Mouse (Mus musculus) intestine, embryonic 16.5 days (tissue): ENCODE data around the gene Rnf181. TPM values are rescaled to one million over a fixed set of nuclear protein-coding genes. Genes with fewer than 3 reads are reported as not detected.

ENCODE experiments used
- ATAC-seq: fragments of 200-750 bp; cut with Nextera tagmentation; 2 replicates; pipeline ENCODE4 v1.8.0; 2017; ENCODE audit warnings: moderate TSS enrichment, moderate library complexity
- H3K27ac ChIP-seq: fragments of 300-500 bp; sonication (generic); 2 replicates; pipeline ENCODE4 v1.5.1; 2014; ENCODE audit warnings: mild to moderate bottlenecking, low read length
- H3K27me3 ChIP-seq: fragments of 300-500 bp; sonication (generic); replicated peaks from 2 replicates; pipeline ENCODE4 v1.6.1; 2014; ENCODE audit warnings: low read length, control low read depth, mixed read lengths; ENCODE audit not compliant: control insufficient read depth, insufficient read depth
- H3K36me3 ChIP-seq: fragments of 300-500 bp; sonication (generic); 2 replicates; pipeline ENCODE4 v1.6.1; 2014; ENCODE audit warnings: low read length, control low read depth; ENCODE audit not compliant: control insufficient read depth, insufficient read depth
- H3K4me1 ChIP-seq: fragments of 300-500 bp; sonication (generic); 2 replicates; pipeline ENCODE4 v1.6.1; 2014; ENCODE audit warnings: low read length, control low read depth, mixed read lengths; ENCODE audit not compliant: control insufficient read depth, insufficient read depth
- H3K4me2 ChIP-seq: fragments of 300-500 bp; sonication (generic); 2 replicates; pipeline ENCODE4 v1.6.1; 2014; ENCODE audit warnings: low read depth, low read length, control low read depth
- H3K4me3 ChIP-seq: fragments of 300-500 bp; sonication (generic); 2 replicates; pipeline ENCODE4 v1.5.1; 2014; ENCODE audit warnings: mild to moderate bottlenecking, low read length
- H3K9ac ChIP-seq: fragments of 300-500 bp; sonication (generic); 2 replicates; pipeline ENCODE4 v1.6.1; 2014; ENCODE audit warnings: low read depth, low read length
- H3K9me3 ChIP-seq: fragments of 300-500 bp; sonication (generic); 2 replicates; pipeline ENCODE4 v1.6.1; 2016; ENCODE audit warnings: low read length, control low read depth; ENCODE audit not compliant: control insufficient read depth
- WGBS: fragments of 180-500 bp; shearing (Covaris S2); extraction: QIAGEN DNeasy Blood & Tissue Kit; methylation state at CpG from one replicate; pipeline ENCODE4 v1.1.7; 2014; 5-methylcytosine and 5-hydroxymethylcytosine counted together
- polyA plus RNA-seq: library from polyadenylated mRNA; unstranded; fragments of >200 nt; fragmentation: Nextera tagmentation; extraction: Ambion mirVana; gene quantifications from 2 replicates; pipeline ENCODE4 v1.2.1, GENCODE M21; 2015

The Rnf181 gene
- polyA plus RNA-seq, 1 experiment from 2014 or later = 159 TPM

DNA sequence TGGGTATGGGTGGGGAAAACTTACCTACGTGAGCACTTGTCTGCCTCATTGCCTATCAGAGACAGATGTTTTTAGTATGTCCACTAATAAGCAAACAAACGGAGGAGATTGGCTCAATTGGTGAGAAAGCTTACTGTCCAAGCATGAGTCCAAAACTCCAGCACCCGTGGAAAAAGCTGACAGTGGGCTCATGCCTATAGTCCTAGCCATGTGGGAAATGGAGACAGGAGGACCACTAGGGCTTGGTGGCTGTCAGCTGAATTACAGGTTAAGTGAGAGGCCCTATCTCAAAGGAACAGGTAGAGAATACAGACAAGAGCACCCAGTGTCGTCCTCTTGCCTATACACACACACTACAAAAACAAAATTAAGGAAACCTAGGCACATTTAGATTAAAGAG lies 20.5 kb downstream of the Rnf181 start:
- no peak overlapping the region for H3K27ac ChIP-seq
- ATAC-seq = no peak
- H3K4me1 ChIP-seq = peaks cover 22% of the 10 kb centered on the region
- no peaks in the 10 kb centered on the region for H3K9me3 ChIP-seq
- 88% methylated on average over 4 of the region's 4 CpGs for WGBS
- H3K9ac ChIP-seq = no peak overlapping the region
- no peak overlapping the region for H3K4me2 ChIP-seq
- H3K27me3 ChIP-seq = no peaks in the 10 kb centered on the region
- H3K36me3 ChIP-seq = peaks cover 8% of the 10 kb centered on the region; the same call in 1 of the 2 replicates
- H3K4me3 ChIP-seq = no peak overlapping the region

DNA sequence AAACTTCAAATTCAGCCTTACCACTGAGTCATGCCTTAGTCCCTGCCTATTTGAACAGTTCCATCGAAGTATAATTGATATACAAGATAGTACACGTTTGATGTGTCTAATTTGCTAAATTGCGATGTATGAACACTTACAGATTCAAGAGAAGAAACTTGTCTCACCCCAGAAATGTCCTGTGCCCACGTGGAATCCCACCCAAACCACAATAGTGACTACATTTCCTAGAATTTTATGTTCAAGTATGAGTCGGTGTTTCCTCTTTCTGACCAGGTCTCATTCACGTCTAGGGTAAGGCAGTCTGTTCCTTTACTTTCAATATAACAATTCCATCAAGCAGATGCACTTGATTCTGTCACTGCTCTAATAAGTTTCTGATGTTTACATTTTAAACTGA lies 21.1 kb downstream of the Rnf181 start:
- ATAC-seq = no peak
- peak overlapping the region; percentile 93; the same call in 1 of the 2 replicates for H3K4me3 ChIP-seq
- WGBS = 49% methylated on average over 6 of the region's 6 CpGs

DNA sequence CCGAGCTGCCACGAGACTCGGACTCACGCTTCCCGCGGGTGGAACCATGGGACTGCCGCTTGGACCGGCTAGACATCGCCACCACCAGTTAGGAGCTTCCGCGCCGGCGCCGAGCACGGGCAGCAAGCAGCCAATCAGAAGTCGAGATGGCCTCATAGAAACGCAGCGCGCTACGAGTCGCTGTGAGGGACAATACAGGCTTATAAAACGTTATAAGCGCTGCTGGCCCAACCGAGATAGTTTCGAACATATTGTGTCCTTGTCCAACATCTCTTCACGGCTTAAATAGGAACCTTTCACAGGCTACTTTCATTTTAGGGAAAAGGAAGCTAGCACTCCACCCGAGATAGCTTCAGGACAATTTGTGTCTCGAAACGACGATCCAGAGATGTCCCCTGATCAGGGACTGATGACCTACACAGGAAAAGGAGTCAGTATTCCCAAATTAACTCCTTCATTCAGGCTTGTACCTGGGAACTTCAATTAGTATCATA lies 21.6 kb downstream of the Rnf181 start, which contains the start of gene Usp39:
TSS of gene Usp39 (minus strand) at position 111 of the 494 bp plus-strand sequence.
- Histone ChIP-seq H3K36me3 (peaks cover 5% of the 10 kb centered on the region; the same call in 1 of the 2 replicates), H3K4me2 (peak within 1 kb of the TSS; percentile 94), H3K27me3 (no peaks in the 10 kb centered on the region), H3K27ac (peak within 1 kb of the TSS; percentile 61), H3K4me3 (peak within 1 kb of the TSS; percentile 93), H3K9ac (peak within 1 kb of the TSS; percentile 89), H3K9me3 (no peaks in the 10 kb centered on the region), H3K4me1 (peaks cover 20% of the 10 kb centered on the region)
- ATAC-seq = peak; percentile 82
- under 1% methylated on average over 30 of the region's 30 CpGs for WGBS

More for the DNA sequence above, 21.1 kb downstream of the Rnf181 start:
- H3K4me1 ChIP-seq = peaks cover 20% of the 10 kb centered on the region
- H3K27me3 ChIP-seq = no peaks in the 10 kb centered on the region
- peak overlapping the region; percentile 89; the same call in 1 of the 2 replicates for H3K9ac ChIP-seq
- H3K27ac ChIP-seq = no peak overlapping the region
- H3K36me3 ChIP-seq = peaks cover 8% of the 10 kb centered on the region; the same call in 1 of the 2 replicates
- peak overlapping the region; percentile 94; the same call in 1 of the 2 replicates for H3K4me2 ChIP-seq
- no peaks in the 10 kb centered on the region for H3K9me3 ChIP-seq

DNA sequence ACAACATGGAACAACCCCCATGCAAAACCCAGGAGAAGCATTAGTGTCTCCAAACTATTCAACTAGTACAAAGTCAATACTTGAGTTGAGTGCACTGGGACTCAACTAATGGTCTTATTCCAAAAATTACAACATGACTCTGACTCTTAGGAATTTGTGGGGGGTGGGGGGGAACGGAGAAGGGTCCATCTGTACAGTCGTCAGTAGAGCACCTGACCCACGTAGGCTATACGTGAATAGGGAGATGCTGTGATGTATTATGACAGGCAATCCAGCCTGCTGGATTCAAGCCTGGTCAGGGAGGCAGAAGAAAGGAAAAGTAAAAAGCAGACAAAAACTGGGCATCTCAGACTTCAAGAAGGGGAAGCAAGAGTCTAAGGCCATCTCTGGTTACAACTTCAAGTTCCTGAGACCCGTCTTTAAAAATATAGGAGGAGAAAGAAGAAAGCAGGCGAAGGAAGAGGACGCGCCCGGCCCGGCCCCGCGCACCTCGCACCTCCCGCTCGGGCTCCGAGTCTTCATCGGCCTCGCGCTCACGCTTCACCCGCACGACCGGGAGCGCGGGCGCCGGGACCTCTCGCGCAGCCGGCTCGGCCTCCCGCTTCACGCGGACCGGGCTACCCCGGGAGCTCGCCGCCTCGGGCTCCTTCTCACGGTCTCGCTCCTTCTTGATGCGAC lies 22.2 kb downstream of the Rnf181 start:
- H3K4me2 ChIP-seq = peak overlapping the region; percentile 94
- peaks cover 5% of the 10 kb centered on the region; the same call in 1 of the 2 replicates for H3K36me3 ChIP-seq
- H3K27ac ChIP-seq = peak overlapping the region; percentile 61
- peak overlapping the region; percentile 89 for H3K9ac ChIP-seq
- under 1% methylated on average over 42 of the region's 42 CpGs for WGBS
- ATAC-seq = peak; percentile 61
- H3K4me3 ChIP-seq = peak overlapping the region; percentile 93
- H3K27me3 ChIP-seq = no peaks in the 10 kb centered on the region
- H3K9me3 ChIP-seq = no peaks in the 10 kb centered on the region
- peaks cover 20% of the 10 kb centered on the region for H3K4me1 ChIP-seq

DNA sequence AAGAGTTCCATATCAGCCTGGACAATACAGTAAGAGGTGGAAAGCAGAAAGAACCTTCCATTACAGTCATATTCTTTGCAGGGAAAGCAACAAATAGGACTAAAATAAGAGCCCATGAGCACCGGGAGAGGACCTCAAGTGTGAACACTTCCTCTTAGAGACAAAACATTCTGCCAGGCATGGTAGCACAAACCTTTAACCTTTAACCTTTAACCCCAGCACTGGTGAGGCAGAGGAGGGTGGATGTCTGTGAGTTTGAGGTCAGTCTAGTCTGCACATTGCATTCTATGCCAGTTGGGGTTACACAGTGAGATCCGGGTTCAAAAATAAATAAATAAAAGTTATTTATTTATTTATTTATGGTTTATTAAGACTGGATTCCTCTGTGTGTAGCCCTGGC lies 26.3 kb downstream of the Rnf181 start:
- no peak for ATAC-seq
- Histone ChIP-seq H3K9me3 (no peaks in the 10 kb centered on the region), H3K9ac (no peak overlapping the region), H3K27me3 (no peaks in the 10 kb centered on the region), H3K36me3 (peaks cover 12% of the 10 kb centered on the region), H3K4me2 (no peak overlapping the region), H3K4me1 (peaks cover 9% of the 10 kb centered on the region), H3K4me3 (no peak overlapping the region), H3K27ac (no peak overlapping the region)
- WGBS = 53% methylated on average over 2 of the region's 2 CpGs

DNA sequence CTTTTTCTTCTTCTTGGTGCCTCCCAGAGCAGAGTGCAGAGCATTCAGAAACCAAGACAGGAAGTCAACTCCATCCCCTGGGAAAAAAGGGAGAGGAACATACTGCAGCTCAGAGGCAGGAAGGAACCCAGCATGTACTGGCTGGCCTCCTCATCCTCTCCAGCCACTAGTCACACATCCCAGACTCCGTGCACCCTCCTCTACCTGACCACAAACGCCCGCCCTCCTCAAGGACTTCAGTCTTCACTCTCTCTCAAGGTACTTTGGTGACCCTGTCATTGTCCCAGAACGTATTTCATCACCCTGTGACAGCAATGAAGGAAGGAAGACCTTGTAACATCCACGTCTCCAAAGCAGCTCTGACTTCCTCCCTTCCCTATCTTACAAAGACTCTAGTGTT lies 33.6 kb downstream of the Rnf181 start:
- Histone ChIP-seq H3K9ac (no peak overlapping the region), H3K27ac (no peak overlapping the region), H3K4me3 (no peak overlapping the region), H3K9me3 (no peaks in the 10 kb centered on the region), H3K36me3 (peaks cover 14% of the 10 kb centered on the region), H3K27me3 (no peaks in the 10 kb centered on the region), H3K4me1 (no peaks in the 10 kb centered on the region), H3K4me2 (no peak overlapping the region)
- ATAC-seq = no peak
- 75% methylated on average over 5 of the region's 5 CpGs for WGBS

DNA sequence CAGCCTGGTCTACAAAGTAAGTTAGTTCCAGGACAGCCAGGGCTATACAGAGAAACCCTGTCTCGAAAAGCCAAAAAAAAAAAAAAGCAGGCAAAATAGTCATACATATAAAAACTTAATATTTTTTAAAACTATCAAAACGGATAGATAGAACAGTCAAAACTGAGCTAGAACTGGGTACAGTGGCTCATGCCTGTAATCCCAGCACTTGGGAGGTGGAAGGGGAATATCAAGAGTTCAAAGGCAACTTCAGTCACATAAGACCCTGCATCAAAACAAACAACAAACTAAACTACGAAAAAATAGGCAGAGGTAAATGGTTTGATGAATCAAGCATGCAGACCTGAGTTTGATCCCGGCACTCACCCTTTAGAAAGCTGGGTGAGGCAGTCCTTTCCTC lies 36.6 kb downstream of the Rnf181 start:
- H3K36me3 ChIP-seq = no peaks in the 10 kb centered on the region

DNA sequence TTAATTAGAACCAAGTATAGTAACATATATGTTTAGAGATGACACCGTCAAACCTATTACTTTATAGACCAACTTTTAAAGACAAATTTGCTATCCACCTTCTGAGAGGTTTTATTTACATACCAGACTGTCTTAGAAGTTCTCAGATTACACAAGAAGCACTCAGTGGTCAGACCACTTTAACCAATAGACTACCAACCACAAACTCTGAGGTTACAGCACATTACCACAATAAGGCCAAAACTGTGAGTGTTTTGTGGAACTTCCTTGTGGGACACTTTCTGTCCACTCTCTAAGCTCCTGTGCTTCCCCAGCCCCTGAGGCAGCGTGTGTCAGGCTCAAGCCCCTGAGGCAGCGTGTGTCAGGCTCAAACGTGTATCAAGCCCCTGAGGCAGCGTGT lies 37.7 kb downstream of the Rnf181 start:
- H3K4me3 ChIP-seq = no peak overlapping the region
- H3K9me3 ChIP-seq = no peaks in the 10 kb centered on the region
- no peak for ATAC-seq
- 83% methylated on average over 5 of the region's 5 CpGs for WGBS
- no peak overlapping the region for H3K4me2 ChIP-seq
- no peak overlapping the region for H3K27ac ChIP-seq
- H3K9ac ChIP-seq = no peak overlapping the region
- H3K27me3 ChIP-seq = no peaks in the 10 kb centered on the region
- H3K36me3 ChIP-seq = no peaks in the 10 kb centered on the region
- no peaks in the 10 kb centered on the region for H3K4me1 ChIP-seq

More for the DNA sequence above, 36.6 kb downstream of the Rnf181 start:
- H3K9ac ChIP-seq = no peak overlapping the region
- no peaks in the 10 kb centered on the region for H3K27me3 ChIP-seq
- WGBS = 85% methylated on average over 4 of the region's 4 CpGs
- no peaks in the 10 kb centered on the region for H3K4me1 ChIP-seq
- no peak overlapping the region for H3K4me2 ChIP-seq
- H3K9me3 ChIP-seq = no peaks in the 10 kb centered on the region
- no peak for ATAC-seq
- no peak overlapping the region for H3K4me3 ChIP-seq
- no peak overlapping the region for H3K27ac ChIP-seq

DNA sequence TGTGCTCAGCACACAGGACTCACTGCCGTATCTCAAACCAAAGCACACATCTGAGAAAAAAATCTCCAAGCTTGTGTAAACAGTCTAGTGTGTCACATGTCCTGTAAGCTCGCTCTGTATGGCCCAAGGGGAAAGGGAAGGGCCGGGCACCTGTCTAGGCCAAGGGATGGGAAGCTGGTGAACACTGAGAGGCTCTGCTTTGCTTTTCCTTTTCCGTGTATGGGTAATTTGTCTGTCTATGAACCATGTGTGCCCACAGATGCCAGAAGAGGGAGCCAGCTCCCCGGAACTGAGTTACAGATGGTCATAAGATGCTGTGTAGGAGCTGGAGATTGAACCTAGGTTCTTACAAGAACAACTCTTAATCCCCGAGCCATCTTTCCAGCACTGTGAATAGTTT lies 40.5 kb downstream of the Rnf181 start:
- Histone ChIP-seq H3K4me2 (no peak overlapping the region), H3K4me1 (no peaks in the 10 kb centered on the region), H3K9ac (no peak overlapping the region), H3K9me3 (no peaks in the 10 kb centered on the region), H3K27me3 (no peaks in the 10 kb centered on the region), H3K4me3 (no peak overlapping the region), H3K27ac (no peak overlapping the region), H3K36me3 (0 out of 2 replicates have a peak, but pooled peaks cover 4% of the 10 kb centered on the region)
- ATAC-seq = peak; percentile 62
- 59% methylated on average over 6 of the region's 6 CpGs for WGBS
